Mouse (Mus musculus) induced T-regulatory cell, adult 2 months (primary cell): ENCODE results near the gene Ddo.

Experiments used
- DNase-seq: peaks from one replicate; pipeline ENCODE4 v3.0.0-alpha.2; 2012; ENCODE audit warnings: low read depth

The Ddo gene

DNA sequence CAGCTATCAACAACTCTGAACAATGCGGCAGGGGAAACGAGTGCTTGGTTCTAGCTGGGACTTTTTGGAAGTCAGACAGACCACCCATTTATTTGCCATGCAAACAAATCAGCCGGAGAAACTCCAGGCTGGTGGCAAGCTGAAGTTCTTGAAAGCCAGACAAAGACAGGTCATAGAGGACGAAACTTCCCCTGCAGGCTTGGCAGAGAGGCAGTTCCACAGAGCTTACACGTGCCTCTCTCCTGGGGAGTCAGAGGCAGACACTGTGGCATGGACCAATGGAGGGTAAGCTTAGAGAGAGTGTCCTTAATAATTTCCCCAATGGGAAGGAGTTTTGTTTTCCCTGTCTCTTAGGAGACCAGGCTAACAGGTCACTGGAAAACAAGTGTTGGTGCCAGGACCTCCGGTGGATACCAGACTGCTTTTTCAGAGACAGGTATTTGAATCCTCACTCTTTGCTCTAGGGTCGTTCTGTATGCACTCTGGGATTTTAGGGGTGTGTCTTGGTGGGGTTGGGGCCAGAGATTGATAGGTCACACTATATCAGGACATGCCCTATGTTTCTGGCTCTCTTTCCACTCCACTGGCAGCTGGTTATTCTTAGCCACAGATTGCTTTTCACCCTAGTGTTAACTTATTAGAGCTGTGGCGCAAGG, at the start of gene Ddo:
Gene Ddo, plus strand, starts transcription at position 356 of the 656 bp plus-strand sequence.
- no peak for DNase-seq

DNA sequence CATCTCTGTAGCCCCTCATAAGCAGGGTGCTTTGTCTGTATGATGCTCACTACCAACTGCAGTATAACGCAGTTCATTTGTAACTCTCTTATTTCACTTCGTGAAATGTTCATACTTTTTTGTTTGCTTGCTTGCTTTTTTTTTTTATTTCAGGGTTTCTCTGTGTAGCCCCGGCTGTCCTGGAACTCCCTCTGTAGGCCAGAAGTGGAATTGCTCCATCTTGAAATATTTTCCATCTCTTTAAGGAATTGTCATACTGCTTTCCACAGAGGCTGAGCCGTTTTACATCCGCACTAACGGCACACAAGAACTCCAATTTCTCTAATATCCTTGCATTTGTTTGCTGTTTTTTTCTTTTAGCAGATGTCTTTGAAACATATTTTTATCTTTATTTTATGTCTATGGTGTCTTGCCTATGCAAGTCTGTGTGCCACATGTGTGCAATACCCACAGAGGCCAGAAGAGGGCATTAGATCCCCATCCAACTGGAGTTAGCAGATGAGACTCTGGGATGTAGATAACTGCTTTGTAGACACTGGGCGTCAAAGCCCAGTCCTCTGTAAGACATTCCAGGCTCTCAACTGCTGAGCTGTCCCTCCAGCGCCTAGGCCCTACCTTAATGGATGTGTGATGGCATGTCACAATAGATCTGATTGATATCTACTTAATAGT, 46.1 kb upstream of the Ddo start:
- DNase-seq: peak; percentile 54

GRCm38 (mm10) chr10:40592186-40592585, 37.6 kb upstream of the Ddo start:
- no peak for DNase-seq

GRCm38 (mm10) chr10:40597177-40597576, 32.6 kb upstream of the Ddo start:
- DNase-seq: no peak

DNA sequence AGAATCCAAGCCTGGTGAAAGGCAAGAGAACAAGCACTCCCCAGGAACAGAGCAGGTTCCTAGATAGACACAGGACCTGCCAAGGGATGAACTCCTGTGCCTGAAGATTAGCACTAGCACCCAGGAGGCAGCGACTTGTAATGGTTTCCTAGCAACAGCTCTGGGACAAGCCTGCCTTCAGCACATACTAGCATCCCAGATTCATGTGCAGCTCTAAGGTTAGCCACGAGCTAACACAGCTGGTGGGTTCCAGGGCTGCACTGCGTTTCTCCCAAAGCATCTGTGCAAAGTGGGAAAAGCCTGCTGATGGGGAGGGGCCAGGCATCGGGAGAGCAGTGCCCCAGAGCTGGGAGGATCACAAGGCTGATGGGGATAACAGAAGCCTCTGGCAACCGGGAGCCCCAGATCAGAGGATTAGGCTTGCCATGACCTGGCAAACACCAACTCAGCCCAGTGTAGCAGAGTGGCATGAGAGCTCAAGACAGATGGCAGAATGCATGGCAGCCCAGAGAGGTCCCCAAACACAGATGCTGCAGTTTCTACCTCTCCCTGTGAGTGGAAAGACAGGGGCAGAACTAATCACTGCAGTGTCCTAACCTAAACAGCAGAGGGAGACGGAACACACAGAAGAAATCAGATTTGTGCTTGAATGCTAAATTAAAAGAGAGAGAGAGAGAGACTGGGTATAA, 25.0 kb upstream of the Ddo start:
- no peak for DNase-seq

DNA sequence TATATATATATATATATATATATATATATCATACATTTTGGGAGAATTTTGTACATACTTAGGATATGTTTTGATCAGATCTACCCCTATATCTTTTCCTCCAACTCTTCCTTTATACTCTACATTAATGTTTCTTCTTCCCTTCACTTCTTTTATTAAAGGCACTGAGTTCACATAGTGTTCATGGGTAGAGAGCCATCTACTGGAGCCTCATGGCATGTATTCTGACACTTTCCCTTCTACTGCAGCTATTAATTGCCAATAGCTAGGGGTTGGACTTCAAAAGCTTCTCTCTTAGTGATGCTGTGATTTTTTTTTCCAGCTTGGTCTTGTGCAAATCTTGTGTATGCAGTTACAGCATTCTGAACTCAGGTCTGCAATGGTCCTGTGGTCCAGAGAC, 11.8 kb upstream of the Ddo start:
- peak; percentile 7 for DNase-seq

DNA sequence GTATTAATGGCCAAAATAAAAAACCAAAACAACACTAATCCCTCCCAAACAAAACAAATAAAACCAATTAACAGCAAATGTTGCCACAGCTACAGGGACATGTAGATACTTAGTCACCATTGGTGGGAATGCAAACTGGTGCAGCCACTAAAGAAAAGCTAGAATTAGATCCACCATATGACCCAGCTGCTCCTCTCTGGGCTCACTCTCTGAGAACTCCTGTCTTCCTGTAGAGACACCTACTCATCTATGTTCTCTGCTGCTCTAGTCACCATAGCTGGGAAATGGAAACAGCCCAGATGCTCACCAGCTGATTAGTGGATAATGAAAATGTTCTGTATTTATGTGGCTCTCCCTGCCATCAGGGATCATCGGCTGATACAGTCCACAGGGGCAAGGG, 10.1 kb upstream of the Ddo start:
- no peak for DNase-seq

- peak; percentile 66 for DNase-seq
Observed at GRCm38 (mm10) chr10:40629140-40629539, 671 bp upstream of the Ddo start.

- no peak for DNase-seq
Observed at GRCm38 (mm10) chr10:40630457-40630856, 646 bp downstream of the Ddo start.

GRCm38 (mm10) chr10:40630961-40631360, 1.1 kb downstream of the Ddo start:
- DNase-seq: no peak

GRCm38 (mm10) chr10:40632087-40632486, 2.3 kb downstream of the Ddo start:
- no peak for DNase-seq

DNA sequence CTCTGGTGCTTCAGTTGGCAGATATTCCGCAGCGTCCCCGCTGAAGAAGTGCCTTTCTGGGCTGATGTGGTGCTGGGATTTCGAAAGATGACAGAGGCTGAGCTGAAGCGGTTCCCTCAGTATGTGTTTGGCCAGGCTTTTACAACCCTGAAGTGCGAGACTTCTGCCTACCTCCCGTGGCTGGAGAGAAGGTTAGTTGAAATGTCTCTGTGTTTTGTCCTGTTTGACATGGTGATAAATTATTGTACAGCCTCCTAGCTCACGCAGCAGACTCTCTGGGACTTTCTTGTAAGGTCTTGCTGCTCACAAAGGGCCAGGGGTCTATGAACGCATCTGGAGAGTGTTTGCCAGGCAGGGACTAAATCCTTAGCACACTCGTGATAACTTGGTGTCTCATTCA, 7.5 kb downstream of the Ddo start:
- no peak for DNase-seq

GRCm38 (mm10) chr10:40638276-40638675, 8.5 kb downstream of the Ddo start:
- no peak for DNase-seq

DNA sequence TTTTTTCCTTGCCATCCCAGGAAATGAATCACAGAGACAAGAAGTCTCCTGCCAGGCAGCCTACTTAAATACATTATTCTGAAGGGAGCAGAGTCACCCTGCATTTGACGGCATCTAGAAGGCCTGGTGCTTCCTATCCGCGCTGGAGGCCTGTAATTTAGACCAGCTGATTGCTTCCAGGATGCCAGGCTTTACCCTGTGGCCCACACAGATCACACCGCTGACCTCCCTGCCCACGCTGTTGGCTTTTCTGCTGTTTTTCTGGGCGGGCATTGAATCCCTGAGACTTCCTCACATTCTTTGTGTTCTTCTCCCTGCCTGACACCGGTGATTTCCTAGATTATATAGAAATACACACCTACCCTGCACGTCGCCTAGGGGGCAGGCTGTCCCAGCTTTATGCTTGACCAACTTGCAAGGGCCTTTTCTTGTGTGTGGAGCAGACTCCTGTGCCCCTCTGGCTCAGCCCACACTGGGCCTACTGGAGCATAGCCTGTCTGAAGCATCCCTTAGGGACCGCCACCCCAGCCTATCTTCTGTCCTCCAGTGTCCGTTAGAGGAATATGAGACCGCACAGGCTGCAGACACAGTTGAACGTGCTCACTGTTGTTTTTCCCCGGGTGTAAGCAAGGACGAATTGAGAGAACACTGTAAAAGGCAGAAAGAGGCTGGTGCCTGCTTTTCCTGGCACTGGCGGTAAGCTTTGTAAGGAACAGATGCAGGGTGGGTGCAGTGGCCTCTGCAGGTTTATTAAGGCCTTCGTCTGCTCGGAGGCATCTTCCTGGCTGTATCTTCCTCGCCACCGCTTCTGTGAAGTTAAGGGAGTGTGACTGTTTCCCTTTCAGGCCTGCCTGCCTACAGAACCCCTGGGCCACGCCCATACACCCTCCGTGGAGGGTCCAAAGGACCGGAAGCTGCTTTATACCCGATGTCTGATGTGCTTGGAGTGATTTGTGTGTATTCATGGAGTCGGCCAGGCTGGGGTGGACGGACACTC, 9.3 kb downstream of the Ddo start:
- no peak for DNase-seq

- no peak for DNase-seq
Observed at GRCm38 (mm10) chr10:40640406-40640805, 10.6 kb downstream of the Ddo start.

- DNase-seq: no peak
Observed at GRCm38 (mm10) chr10:40641901-40642300, 12.1 kb downstream of the Ddo start.

GRCm38 (mm10) chr10:40643126-40643525, 13.3 kb downstream of the Ddo start:
- no peak for DNase-seq

GRCm38 (mm10) chr10:40644456-40644855, 14.6 kb downstream of the Ddo start:
- DNase-seq: no peak

- DNase-seq: no peak
Observed at GRCm38 (mm10) chr10:40645346-40645745, 15.5 kb downstream of the Ddo start.

GRCm38 (mm10) chr10:40648776-40649175, 19.0 kb downstream of the Ddo start:
- no peak for DNase-seq

GRCm38 (mm10) chr10:40649634-40650033, 19.8 kb downstream of the Ddo start:
- DNase-seq: peak; percentile 45

DNA sequence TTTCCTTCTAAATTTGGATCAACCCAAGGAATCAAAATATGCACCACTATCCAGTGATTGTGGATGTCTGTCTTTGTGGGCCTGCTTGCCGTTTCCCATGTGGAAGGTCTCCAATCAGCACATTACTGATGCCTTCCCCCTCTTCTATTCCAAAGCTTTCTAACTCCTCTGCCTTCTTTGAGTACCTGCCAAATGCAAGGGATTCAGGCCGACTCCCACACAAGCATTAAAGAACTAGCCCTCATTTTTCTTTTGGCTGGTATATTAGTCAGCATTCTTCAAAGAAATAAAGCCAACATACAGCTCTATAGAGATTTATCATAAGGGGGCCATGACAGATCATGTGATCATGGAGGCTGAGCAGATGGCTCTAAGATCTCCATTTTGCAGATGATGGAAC, 21.9 kb downstream of the Ddo start:
- DNase-seq: no peak
